Mouse (Mus musculus): ENCODE data around the gene Cept1. TPM values are rescaled to one million over a fixed set of nuclear protein-coding genes. Genes with fewer than 3 reads are reported as not detected.

The Cept1 gene
- polyA plus RNA-seq (2012; rRNA removed) = 8.0 and 9.7 TPM in 2 replicates

GRCm38 (mm10) chr3:106547171-106547923, at the start of gene Cept1, which contains the start of gene Dram2:
Gene Cept1, minus strand, starts transcription at chr3:106547802.
Gene Dram2, plus strand, starts transcription at chr3:106547798.

GRCm38 (mm10) chr3:106482281-106483081, 65.1 kb downstream of the Cept1 start, which contains the start of gene Dennd2d:
Gene Dennd2d, plus strand, starts transcription at chr3:106482405.

Other genes with a start within 250 kb of the Cept1 start
- not detected in 2 replicates for gene Chil6, start 141.6 kb downstream of the Cept1 start, polyA plus RNA-seq (2012; rRNA removed)
- 4.9 and 5.0 TPM in 2 replicates for gene Dennd2d, start 65.4 kb downstream of the Cept1 start, polyA plus RNA-seq (2012; rRNA removed)
- 9.2 and 15.5 TPM in 2 replicates for gene Dram2, start within 50 bp of the Cept1 start, polyA plus RNA-seq (2012; rRNA removed)
- gene Lrif1, start 137.2 kb upstream of the Cept1 start, polyA plus RNA-seq (2012; rRNA removed) = 0.64 and 1.0 TPM in 2 replicates
- gene Cd53, start 242.3 kb upstream of the Cept1 start, polyA plus RNA-seq (2012; rRNA removed) = 3.0 and 4.1 TPM in 2 replicates